Mouse (Mus musculus) intestine, embryonic 15.5 days (tissue): ENCODE measurements around the gene Snx4. TPM values are rescaled to one million over a fixed set of nuclear protein-coding genes. Genes with fewer than 3 reads are reported as not detected.

ENCODE experiments used
- ATAC-seq: fragments of 200-750 bp; cut with Nextera tagmentation; 2 replicates; pipeline ENCODE4 v1.8.0; 2017; ENCODE audit warnings: moderate TSS enrichment, moderate library complexity
- H3K27ac ChIP-seq: fragments of 300-500 bp; sonication (generic); 2 replicates; pipeline ENCODE4 v1.5.1; 2015; ENCODE audit warnings: mild to moderate bottlenecking, inconsistent platforms
- H3K27me3 ChIP-seq: fragments of 300-500 bp; sonication (generic); replicated peaks from 2 replicates; pipeline ENCODE4 v1.6.1; 2015; ENCODE audit warnings: inconsistent platforms
- H3K36me3 ChIP-seq: fragments of 300-500 bp; sonication (generic); 2 replicates; pipeline ENCODE4 v1.6.1; 2015; ENCODE audit warnings: inconsistent platforms
- H3K4me1 ChIP-seq: fragments of 300-500 bp; sonication (generic); replicated peaks from 2 replicates; pipeline ENCODE4 v1.6.1; 2015; ENCODE audit warnings: inconsistent platforms
- H3K4me2 ChIP-seq: fragments of 300-500 bp; sonication (generic); replicated peaks from 2 replicates; pipeline ENCODE4 v1.6.1; 2015; ENCODE audit warnings: mild to moderate bottlenecking, inconsistent platforms
- H3K4me3 ChIP-seq: fragments of 300-500 bp; sonication (generic); replicated peaks from 2 replicates; pipeline ENCODE4 v1.5.1; 2015; ENCODE audit warnings: inconsistent platforms
- H3K9ac ChIP-seq: fragments of 300-500 bp; sonication (generic); 2 replicates; pipeline ENCODE4 v1.6.1; 2015; ENCODE audit warnings: inconsistent platforms
- H3K9me3 ChIP-seq: fragments of 300-500 bp; sonication (generic); 2 replicates; pipeline ENCODE4 v1.6.1; 2016; ENCODE audit warnings: inconsistent platforms
- WGBS: fragments of 180-500 bp; shearing (Covaris S2); methylation state at CpG from one replicate; pipeline ENCODE4 v1.1.7; 2015; 5-methylcytosine and 5-hydroxymethylcytosine counted together
- polyA plus RNA-seq: library from polyadenylated mRNA; unstranded; fragments of >200 nt; fragmentation: Nextera tagmentation; extraction: Ambion mirVana; gene quantifications from 2 replicates; pipeline ENCODE4 v1.2.1, GENCODE M21; 2015

Gene Snx4
- polyA plus RNA-seq, 1 experiment from 2014 or later: 82.5 TPM

GRCm38 (mm10) chr16:33246526-33246925 lies 4.7 kb upstream of the Snx4 start:
- Histone ChIP-seq H3K36me3 (peaks cover 14% of the 10 kb centered on the region; the same call in 1 of the 2 replicates), H3K9ac (no peak overlapping the region), H3K9me3 (no peaks in the 10 kb centered on the region), H3K4me1 (no peaks in the 10 kb centered on the region), H3K4me3 (no peak overlapping the region), H3K27ac (no peak overlapping the region), H3K4me2 (no peak overlapping the region), H3K27me3 (no peaks in the 10 kb centered on the region)
- 92% methylated on average over 5 of the region's 5 CpGs for WGBS
- no peak for ATAC-seq

GRCm38 (mm10) chr16:33247006-33247405 lies 4.2 kb upstream of the Snx4 start:
- WGBS: 93% methylated on average over 2 of the region's 2 CpGs
- no peaks in the 10 kb centered on the region for H3K4me1 ChIP-seq

GRCm38 (mm10) chr16:33250651-33251120 lies 556 bp upstream of the Snx4 start:
- Histone ChIP-seq H3K4me2 (peak overlapping the region; percentile 51), H3K9me3 (no peaks in the 10 kb centered on the region), H3K4me1 (0 out of 2 replicates have a peak, but pooled peaks cover 5% of the 10 kb centered on the region), H3K27ac (peak overlapping the region; percentile 86), H3K4me3 (peak overlapping the region; percentile 70), H3K36me3 (no peaks in the 10 kb centered on the region), H3K27me3 (no peaks in the 10 kb centered on the region), H3K9ac (peak overlapping the region; percentile 86)
- 11% methylated on average over 9 of the region's 9 CpGs for WGBS
- peak; percentile 71 for ATAC-seq

More at GRCm38 (mm10) chr16:33247006-33247405, 4.2 kb upstream of the Snx4 start:
- H3K4me3 ChIP-seq: no peak overlapping the region
- H3K9me3 ChIP-seq: no peaks in the 10 kb centered on the region
- H3K36me3 ChIP-seq: peaks cover 10% of the 10 kb centered on the region; the same call in 1 of the 2 replicates
- no peak overlapping the region for H3K27ac ChIP-seq
- no peak overlapping the region for H3K9ac ChIP-seq
- no peak for ATAC-seq
- H3K27me3 ChIP-seq: no peaks in the 10 kb centered on the region
- H3K4me2 ChIP-seq: no peak overlapping the region

GRCm38 (mm10) chr16:33255601-33256000 lies 4.4 kb downstream of the Snx4 start:
- no peaks in the 10 kb centered on the region for H3K9me3 ChIP-seq
- no peak overlapping the region for H3K4me3 ChIP-seq
- no peak overlapping the region for H3K4me2 ChIP-seq
- H3K27ac ChIP-seq: no peak overlapping the region
- no peak overlapping the region for H3K9ac ChIP-seq
- H3K4me1 ChIP-seq: 0 out of 2 replicates have a peak, but pooled peaks cover 7% of the 10 kb centered on the region
- no peaks in the 10 kb centered on the region for H3K27me3 ChIP-seq
- ATAC-seq: no peak
- 81% methylated on average over 7 of the region's 7 CpGs for WGBS
- H3K36me3 ChIP-seq: no peaks in the 10 kb centered on the region

GRCm38 (mm10) chr16:33258530-33258929 lies 7.3 kb downstream of the Snx4 start:
- Histone ChIP-seq H3K27ac (no peak overlapping the region), H3K4me3 (no peak overlapping the region), H3K9ac (no peak overlapping the region), H3K27me3 (no peaks in the 10 kb centered on the region), H3K9me3 (no peaks in the 10 kb centered on the region), H3K36me3 (no peaks in the 10 kb centered on the region), H3K4me1 (peaks cover 13% of the 10 kb centered on the region; the same call in 1 of the 2 replicates), H3K4me2 (no peak overlapping the region)
- ATAC-seq: no peak
- 95% methylated on average over 2 of the region's 2 CpGs for WGBS

GRCm38 (mm10) chr16:33259824-33260223 lies 8.6 kb downstream of the Snx4 start:
- no peak overlapping the region for H3K4me2 ChIP-seq
- 84% methylated on average over 3 of the region's 3 CpGs for WGBS
- ATAC-seq: no peak
- H3K9me3 ChIP-seq: no peaks in the 10 kb centered on the region
- H3K27ac ChIP-seq: no peak overlapping the region
- no peak overlapping the region for H3K4me3 ChIP-seq
- H3K36me3 ChIP-seq: no peaks in the 10 kb centered on the region
- H3K4me1 ChIP-seq: peaks cover 13% of the 10 kb centered on the region; the same call in 1 of the 2 replicates
- H3K9ac ChIP-seq: no peak overlapping the region
- no peaks in the 10 kb centered on the region for H3K27me3 ChIP-seq

GRCm38 (mm10) chr16:33260825-33261224 lies 9.6 kb downstream of the Snx4 start:
- no peak for ATAC-seq
- whole genome bisulfite sequencing: 55% methylated on average over 8 of the region's 8 CpGs
- Histone ChIP-seq H3K9me3 (no peaks in the 10 kb centered on the region), H3K4me2 (no peak overlapping the region), H3K36me3 (peaks cover 2% of the 10 kb centered on the region; the same call in 1 of the 2 replicates), H3K4me1 (peaks cover 13% of the 10 kb centered on the region; the same call in 1 of the 2 replicates), H3K27me3 (no peaks in the 10 kb centered on the region), H3K4me3 (no peak overlapping the region), H3K27ac (0 out of 2 replicates have a peak overlapping the region, but pooled peaks have one; percentile 20), H3K9ac (no peak overlapping the region)

GRCm38 (mm10) chr16:33261584-33262061 lies 10.4 kb downstream of the Snx4 start:
- Histone ChIP-seq H3K9me3 (no peaks in the 10 kb centered on the region), H3K4me1 (peaks cover 10% of the 10 kb centered on the region; the same call in 1 of the 2 replicates), H3K27me3 (no peaks in the 10 kb centered on the region), H3K4me3 (no peak overlapping the region), H3K36me3 (peaks cover 7% of the 10 kb centered on the region), H3K27ac (no peak overlapping the region), H3K9ac (no peak overlapping the region), H3K4me2 (no peak overlapping the region)
- peak; percentile 41; the same call in 1 of the 2 replicates for ATAC-seq
- 31% methylated on average over 2 of the region's 2 CpGs for WGBS

GRCm38 (mm10) chr16:33262096-33262495 lies 10.9 kb downstream of the Snx4 start:
- 0 out of 2 replicates have a peak, but pooled peaks have one; percentile 10 for ATAC-seq
- 50% methylated on average over 1 of the region's 1 CpGs for WGBS

GRCm38 (mm10) chr16:33267616-33268253 lies 16.5 kb downstream of the Snx4 start:
- Histone ChIP-seq H3K4me1 (no peaks in the 10 kb centered on the region), H3K36me3 (peaks cover 20% of the 10 kb centered on the region), H3K4me3 (no peak overlapping the region), H3K27me3 (no peaks in the 10 kb centered on the region), H3K4me2 (no peak overlapping the region), H3K27ac (no peak overlapping the region), H3K9ac (no peak overlapping the region), H3K9me3 (no peaks in the 10 kb centered on the region)
- ATAC-seq: no peak
- WGBS: 86% methylated on average over 9 of the region's 9 CpGs

More at GRCm38 (mm10) chr16:33262096-33262495, 10.9 kb downstream of the Snx4 start:
- Histone ChIP-seq H3K4me1 (peaks cover 10% of the 10 kb centered on the region; the same call in 1 of the 2 replicates), H3K9me3 (no peaks in the 10 kb centered on the region), H3K36me3 (peaks cover 8% of the 10 kb centered on the region), H3K4me2 (no peak overlapping the region), H3K27ac (no peak overlapping the region), H3K27me3 (no peaks in the 10 kb centered on the region), H3K9ac (no peak overlapping the region), H3K4me3 (no peak overlapping the region)

GRCm38 (mm10) chr16:33271824-33272223 lies 20.6 kb downstream of the Snx4 start:
- H3K9me3 ChIP-seq: no peaks in the 10 kb centered on the region
- peaks cover 12% of the 10 kb centered on the region for H3K36me3 ChIP-seq
- no peak overlapping the region for H3K4me3 ChIP-seq
- no peak overlapping the region for H3K4me2 ChIP-seq
- no peaks in the 10 kb centered on the region for H3K27me3 ChIP-seq
- WGBS: 91% methylated on average over 4 of the region's 4 CpGs
- H3K9ac ChIP-seq: no peak overlapping the region
- no peak for ATAC-seq
- H3K4me1 ChIP-seq: no peaks in the 10 kb centered on the region
- H3K27ac ChIP-seq: no peak overlapping the region

- peaks cover 22% of the 10 kb centered on the region for H3K36me3 ChIP-seq
- H3K9ac ChIP-seq: no peak overlapping the region
- H3K27ac ChIP-seq: no peak overlapping the region
- H3K4me2 ChIP-seq: no peak overlapping the region
- H3K27me3 ChIP-seq: no peaks in the 10 kb centered on the region
- H3K9me3 ChIP-seq: no peaks in the 10 kb centered on the region
- H3K4me3 ChIP-seq: no peak overlapping the region
- WGBS: 79% methylated on average over 1 of the region's 1 CpGs
- no peaks in the 10 kb centered on the region for H3K4me1 ChIP-seq
- no peak for ATAC-seq
Measured at GRCm38 (mm10) chr16:33283079-33283478, 31.8 kb downstream of the Snx4 start.
